Mouse (Mus musculus): ENCODE measurements around the gene Figla.

DNA sequence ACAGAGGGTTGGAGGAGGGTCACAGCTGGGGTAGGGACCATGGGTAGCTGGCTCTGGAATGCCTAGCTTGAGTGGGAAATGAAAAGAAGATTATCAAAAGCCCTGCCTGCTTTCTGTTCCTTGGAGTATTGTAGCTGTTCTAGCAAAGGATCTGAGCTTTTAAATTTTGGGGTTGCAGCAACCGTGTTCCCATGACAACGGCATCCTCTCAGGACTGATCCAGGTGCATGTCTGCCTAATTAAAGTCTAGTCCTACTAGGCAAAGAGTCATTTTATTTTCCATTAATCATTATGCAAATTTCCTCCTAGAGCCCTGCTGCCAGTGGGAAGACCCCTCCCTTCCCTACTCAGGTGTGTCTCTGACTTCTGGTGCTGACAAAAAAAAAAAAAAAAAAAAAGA lies 46.7 kb downstream of the Figla start:
- TF ChIP-seq CTCF (IDR thresholded peaks at IDR 0.05; ENCODE audit: control insufficient read depth, insufficient read depth, low read length) (no peak), POLR2A (IDR thresholded peaks at IDR 0.05; ENCODE audit: borderline replicate concordance, control insufficient read depth, low read depth, low read length) (no peak)
